Mouse (Mus musculus): ENCODE measurements around the gene Cct2. TPM values are rescaled to one million over a fixed set of nuclear protein-coding genes. Genes with fewer than 3 reads are reported as not detected.
"Not testable (repeated sequence)": the region's sequence is repeated elsewhere in the genome, so short reads cannot be mapped to it uniquely, and the experiment has no call there.

The Cct2 gene
- polyA plus RNA-seq, 1 experiment, result 135 TPM

DNA sequence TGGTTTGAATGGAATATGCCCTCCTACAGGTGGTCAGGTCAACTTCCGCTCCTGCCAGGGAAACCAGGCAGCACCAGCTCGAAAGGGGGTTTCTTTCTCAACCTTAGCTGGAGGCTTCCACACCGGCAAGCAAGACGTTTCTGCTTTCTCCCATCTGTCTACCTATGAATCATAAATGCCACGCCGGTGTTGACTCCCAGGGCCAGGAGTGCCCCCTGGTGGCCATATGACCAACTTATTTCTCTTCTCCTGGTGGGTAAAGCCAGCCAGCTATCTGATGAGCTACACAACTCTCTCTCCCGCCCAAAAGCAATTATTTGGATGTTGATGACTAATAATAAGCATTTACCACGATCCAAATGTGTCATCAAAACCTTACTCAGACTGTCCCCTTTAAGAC, 29.8 kb downstream of the Cct2 start:
- TF ChIP-seq CTCF (IDR thresholded peaks at IDR 0.05; ENCODE audit: control insufficient read depth, insufficient read depth, insufficient replicate concordance, low read depth, low read length) (peak; percentile 79), POLR2A (IDR thresholded peaks at IDR 0.05; ENCODE audit: control insufficient read depth, low read depth, low read length) (no peak)
- no peaks in the 10 kb centered on the region for H3K36me3 ChIP-seq (ENCODE audit: control insufficient read depth, insufficient read depth, low read length)
- H3K4me1 ChIP-seq (ENCODE audit: control insufficient read depth, insufficient read depth, low read length), result peaks cover 14% of the 10 kb centered on the region
- no peak overlapping the region for H3K27ac ChIP-seq (ENCODE audit: control insufficient read depth, insufficient read depth, low read depth, low read length)
- H3K27me3 ChIP-seq (ENCODE audit: control insufficient read depth, insufficient read depth, low read length), result no peaks in the 10 kb centered on the region
- H3K4me3 ChIP-seq (ENCODE audit: control insufficient read depth, low read depth, low read length), result no peak overlapping the region

- peaks cover 14% of the 10 kb centered on the region for H3K4me1 ChIP-seq (ENCODE audit: control insufficient read depth, insufficient read depth, low read length)
- no peaks in the 10 kb centered on the region for H3K36me3 ChIP-seq (ENCODE audit: control insufficient read depth, insufficient read depth, low read length)
- no peak for TF ChIP-seq POLR2A (IDR thresholded peaks at IDR 0.05; ENCODE audit: control insufficient read depth, low read depth, low read length)
- H3K27ac ChIP-seq (ENCODE audit: control insufficient read depth, insufficient read depth, low read depth, low read length), result no peak overlapping the region
- H3K4me3 ChIP-seq (ENCODE audit: control insufficient read depth, low read depth, low read length), result no peak overlapping the region
- H3K27me3 ChIP-seq (ENCODE audit: control insufficient read depth, insufficient read depth, low read length), result no peaks in the 10 kb centered on the region
Observed at GRCm38 (mm10) chr10:117031160-117031559, 32.5 kb downstream of the Cct2 start.

DNA sequence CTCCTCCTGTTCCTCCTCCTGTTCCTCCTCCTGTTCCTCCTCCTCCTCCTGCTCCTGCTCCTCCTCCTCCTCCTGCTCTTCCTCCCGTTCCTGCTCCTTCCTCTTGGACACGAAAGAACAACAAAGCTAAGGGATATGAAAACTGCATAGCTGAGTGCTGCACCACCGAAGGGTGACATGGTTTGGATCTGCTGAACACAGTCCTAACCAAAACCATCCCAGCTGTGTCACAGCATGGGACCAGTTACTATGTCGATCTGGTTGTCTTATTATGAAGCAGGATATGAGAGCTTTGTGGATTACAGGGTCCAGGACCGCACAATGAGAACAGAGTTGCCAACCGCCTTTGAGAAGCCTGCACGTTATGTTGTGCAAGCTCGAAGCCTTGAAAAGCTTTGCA, 37.4 kb downstream of the Cct2 start:
- no peaks in the 10 kb centered on the region for H3K27me3 ChIP-seq (ENCODE audit: control insufficient read depth, insufficient read depth, low read length)
- no peak overlapping the region for H3K27ac ChIP-seq (ENCODE audit: control insufficient read depth, insufficient read depth, low read depth, low read length)
- TF ChIP-seq CTCF (IDR thresholded peaks at IDR 0.05; ENCODE audit: control insufficient read depth, insufficient read depth, insufficient replicate concordance, low read depth, low read length) (no peak), POLR2A (IDR thresholded peaks at IDR 0.05; ENCODE audit: control insufficient read depth, low read depth, low read length) (no peak)
- no peaks in the 10 kb centered on the region for H3K36me3 ChIP-seq (ENCODE audit: control insufficient read depth, insufficient read depth, low read length)
- H3K4me3 ChIP-seq (ENCODE audit: control insufficient read depth, low read depth, low read length), result no peak overlapping the region
- peaks cover 4% of the 10 kb centered on the region; the same call in 1 of the 2 replicates for H3K4me1 ChIP-seq (ENCODE audit: control insufficient read depth, insufficient read depth, low read length)

DNA sequence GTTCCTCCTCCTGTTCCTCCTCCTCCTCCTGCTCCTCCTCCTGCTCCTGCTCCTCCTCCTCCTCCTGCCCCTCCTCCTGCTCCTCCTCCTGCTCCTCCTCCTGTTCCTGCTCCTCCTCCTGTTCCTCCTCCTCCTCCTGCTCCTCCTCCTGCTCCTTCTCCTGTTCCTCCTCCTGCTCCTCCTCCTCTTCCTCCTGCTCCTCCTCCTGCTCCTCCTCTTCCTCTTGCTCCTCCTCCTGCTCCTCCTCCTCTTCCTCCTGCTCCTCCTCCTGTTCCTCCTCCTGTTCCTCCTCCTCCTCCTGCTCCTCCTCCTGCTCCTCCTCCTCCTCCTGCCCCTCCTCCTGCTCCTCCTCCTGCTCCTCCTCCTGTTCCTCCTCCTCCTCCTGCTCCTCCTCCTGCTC, 37.8 kb downstream of the Cct2 start:
- H3K4me1 ChIP-seq (ENCODE audit: control insufficient read depth, insufficient read depth, low read length); H3K27ac ChIP-seq (ENCODE audit: control insufficient read depth, insufficient read depth, low read depth, low read length); H3K27me3 ChIP-seq (ENCODE audit: control insufficient read depth, insufficient read depth, low read length); H3K4me3 ChIP-seq (ENCODE audit: control insufficient read depth, low read depth, low read length); H3K36me3 ChIP-seq (ENCODE audit: control insufficient read depth, insufficient read depth, low read length): not testable (repeated sequence)

DNA sequence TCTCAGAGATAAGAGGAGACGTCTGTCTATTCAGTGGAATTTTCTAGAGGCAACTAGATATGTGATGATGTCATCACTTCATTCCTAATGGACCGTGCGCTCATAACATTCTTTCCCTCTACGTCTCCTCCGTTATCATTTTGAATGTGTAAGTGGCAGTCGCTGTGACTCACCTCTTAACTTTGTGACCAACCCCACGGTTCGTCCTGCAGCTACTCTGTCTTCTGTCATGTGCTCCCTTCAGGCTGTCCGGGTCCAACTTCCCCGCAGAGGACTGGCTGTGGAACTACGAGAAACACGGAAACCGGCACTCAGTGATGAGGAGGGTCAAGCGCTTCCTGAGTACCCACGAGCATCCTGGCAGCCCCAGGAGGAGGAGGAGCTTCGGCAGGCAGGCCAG, 39.9 kb downstream of the Cct2 start:
- Histone ChIP-seq H3K36me3 (ENCODE audit: control insufficient read depth, insufficient read depth, low read length) (no peaks in the 10 kb centered on the region), H3K27ac (ENCODE audit: control insufficient read depth, insufficient read depth, low read depth, low read length) (no peak overlapping the region), H3K27me3 (ENCODE audit: control insufficient read depth, insufficient read depth, low read length) (no peaks in the 10 kb centered on the region), H3K4me3 (ENCODE audit: control insufficient read depth, low read depth, low read length) (no peak overlapping the region; the same call in 1 of the 2 replicates), H3K4me1 (ENCODE audit: control insufficient read depth, insufficient read depth, low read length) (peaks cover 4% of the 10 kb centered on the region; the same call in 1 of the 2 replicates)
- TF ChIP-seq CTCF (IDR thresholded peaks at IDR 0.05; ENCODE audit: control insufficient read depth, insufficient read depth, insufficient replicate concordance, low read depth, low read length) (no peak), POLR2A (IDR thresholded peaks at IDR 0.05; ENCODE audit: control insufficient read depth, low read depth, low read length) (no peak)

DNA sequence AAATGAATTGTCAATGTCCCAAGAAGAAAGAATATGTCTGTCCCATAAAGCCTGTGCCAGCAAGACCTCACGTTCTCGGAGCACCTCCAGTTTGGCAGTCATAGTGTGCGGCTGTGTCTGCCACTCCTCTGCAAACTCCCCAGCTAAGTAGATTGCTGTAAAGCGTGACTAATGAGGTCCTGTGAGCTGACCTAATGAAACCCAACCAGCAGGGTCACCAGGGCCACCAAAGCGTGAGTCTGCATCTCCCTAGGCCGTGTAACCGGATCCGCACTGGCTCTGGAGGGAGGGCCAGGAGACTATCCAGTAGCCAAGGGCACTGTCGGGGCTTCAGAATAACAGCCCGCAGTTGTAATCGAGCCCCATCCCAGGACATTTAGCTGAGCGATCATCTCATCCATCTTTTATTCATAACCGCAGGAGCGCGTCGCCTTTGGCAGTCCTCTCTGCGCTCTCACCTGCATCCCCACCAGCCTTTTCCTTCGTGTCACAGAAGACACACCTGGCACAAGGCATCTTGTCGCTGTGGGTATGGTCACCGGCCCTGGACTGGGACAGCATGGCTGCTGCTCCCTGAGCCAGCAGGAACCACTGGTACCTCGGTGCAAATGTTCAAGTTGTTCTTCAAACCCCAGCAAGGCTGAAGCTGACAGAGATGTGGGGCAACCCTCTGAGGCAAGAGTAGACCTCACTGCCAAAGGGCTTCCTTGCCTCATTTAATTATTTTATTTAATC, 42.4 kb downstream of the Cct2 start:
- H3K4me3 ChIP-seq (ENCODE audit: control insufficient read depth, low read depth, low read length), result no peak overlapping the region
- H3K36me3 ChIP-seq (ENCODE audit: control insufficient read depth, insufficient read depth, low read length), result no peaks in the 10 kb centered on the region
- no peak overlapping the region for H3K27ac ChIP-seq (ENCODE audit: control insufficient read depth, insufficient read depth, low read depth, low read length)
- H3K27me3 ChIP-seq (ENCODE audit: control insufficient read depth, insufficient read depth, low read length), result no peaks in the 10 kb centered on the region
- H3K4me1 ChIP-seq (ENCODE audit: control insufficient read depth, insufficient read depth, low read length), result peaks cover 4% of the 10 kb centered on the region; the same call in 1 of the 2 replicates
- no peak for TF ChIP-seq POLR2A (IDR thresholded peaks at IDR 0.05; ENCODE audit: control insufficient read depth, low read depth, low read length)
- no peak for TF ChIP-seq CTCF (IDR thresholded peaks at IDR 0.05; ENCODE audit: control insufficient read depth, insufficient read depth, insufficient replicate concordance, low read depth, low read length)

DNA sequence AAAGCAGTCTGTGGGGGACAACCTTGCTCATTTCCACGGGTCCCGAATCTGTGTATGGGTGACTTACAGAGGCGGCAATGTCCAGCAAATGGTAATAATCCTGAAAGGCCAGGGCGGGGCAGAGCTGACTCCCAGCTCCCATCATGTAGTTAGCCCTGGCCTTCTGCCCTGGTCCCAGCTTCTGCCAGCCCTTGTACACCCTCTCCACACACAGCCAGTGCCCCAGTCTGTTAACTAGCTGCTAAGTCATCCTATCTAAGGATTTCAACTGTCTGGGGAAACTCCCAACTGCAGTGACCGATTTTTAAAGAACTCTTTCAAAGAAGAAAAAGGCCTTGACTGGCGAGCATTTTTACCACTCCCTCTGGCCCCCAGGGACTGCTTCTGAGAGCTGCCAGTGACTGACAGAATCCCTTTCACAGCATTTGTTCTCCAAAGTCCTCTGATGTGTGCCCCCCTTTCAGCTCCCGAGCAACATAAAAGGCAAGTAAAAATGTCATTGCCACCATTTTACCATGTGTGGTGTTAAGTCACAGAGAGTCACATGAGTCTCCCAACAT, 45.3 kb downstream of the Cct2 start:
- no peak overlapping the region for H3K27ac ChIP-seq (ENCODE audit: control insufficient read depth, insufficient read depth, low read depth, low read length)
- H3K36me3 ChIP-seq (ENCODE audit: control insufficient read depth, insufficient read depth, low read length), result no peaks in the 10 kb centered on the region
- TF ChIP-seq POLR2A (IDR thresholded peaks at IDR 0.05; ENCODE audit: control insufficient read depth, low read depth, low read length) (no peak), CTCF (IDR thresholded peaks at IDR 0.05; ENCODE audit: control insufficient read depth, insufficient read depth, insufficient replicate concordance, low read depth, low read length) (no peak)
- H3K4me3 ChIP-seq (ENCODE audit: control insufficient read depth, low read depth, low read length), result no peak overlapping the region
- no peaks in the 10 kb centered on the region; the same call in 1 of the 2 replicates for H3K4me1 ChIP-seq (ENCODE audit: control insufficient read depth, insufficient read depth, low read length)
- no peaks in the 10 kb centered on the region for H3K27me3 ChIP-seq (ENCODE audit: control insufficient read depth, insufficient read depth, low read length)
